Mouse (Mus musculus): ENCODE results near the gene Thoc5. TPM values are rescaled to one million over a fixed set of nuclear protein-coding genes. Genes with fewer than 3 reads are reported as not detected.

Thoc5 gene
- total RNA-seq, 2 experiments from 2014 or later: 37.0 to 41.2 TPM

DNA sequence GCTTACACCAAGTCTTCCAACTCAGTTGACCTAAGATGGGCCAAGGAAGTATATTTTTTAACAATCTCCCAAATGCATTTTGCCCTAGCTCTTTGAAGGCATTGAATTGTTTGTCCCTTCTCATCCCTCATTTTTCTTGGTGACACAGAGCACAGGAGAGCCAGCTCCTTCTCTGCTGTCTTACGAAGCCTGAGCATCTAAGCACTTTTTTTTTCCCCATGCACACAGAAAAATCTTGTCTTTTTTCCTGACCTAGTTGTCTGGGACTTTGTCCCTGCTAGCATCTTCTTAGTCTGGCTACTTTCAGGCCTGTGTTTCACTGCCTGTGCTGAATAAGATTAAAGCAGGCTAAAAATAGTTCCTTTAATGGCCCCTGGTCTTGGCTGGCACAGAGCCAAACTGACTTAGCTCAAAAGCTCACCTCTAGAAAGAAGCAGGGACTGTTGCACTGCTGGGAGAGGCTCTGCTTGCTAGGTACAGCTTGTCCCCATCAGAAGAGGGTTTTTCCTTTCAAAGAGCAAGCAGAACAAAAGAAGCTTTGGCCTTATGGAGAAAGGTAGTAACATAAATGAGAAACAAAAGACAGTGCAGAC is 36.0 kb downstream of the Thoc5 start:
- no peak for TF ChIP-seq CTCF (conservative IDR thresholded peaks at IDR 0.05)
- H3K27ac ChIP-seq: no peak overlapping the region
- H3K4me3 ChIP-seq: no peak overlapping the region
- DNase-seq (ENCODE audit: low spot score in 2 of 2): no peak

DNA sequence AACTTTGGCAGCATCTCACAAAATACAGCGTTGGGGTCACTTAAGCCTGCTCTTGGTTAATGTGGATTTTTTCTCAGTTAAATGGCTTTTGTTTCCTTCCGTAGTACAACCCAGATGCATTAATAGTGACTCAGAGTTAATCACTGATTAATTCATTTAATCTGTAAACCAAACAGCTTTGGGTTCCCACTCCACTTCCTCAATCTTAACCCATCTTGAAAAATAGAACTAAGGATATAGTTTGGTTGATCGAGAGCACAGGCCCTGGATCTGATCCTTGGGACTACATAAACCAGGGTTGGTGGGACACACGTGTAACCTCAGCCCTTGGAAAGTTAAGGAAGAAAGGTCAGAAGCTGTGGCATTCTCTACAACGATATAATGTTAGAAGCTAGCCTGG is 41.1 kb downstream of the Thoc5 start:
- Histone ChIP-seq H3K4me3 (no peak overlapping the region), H3K27ac (no peak overlapping the region)
- no peak for TF ChIP-seq CTCF (conservative IDR thresholded peaks at IDR 0.05)
- DNase-seq (ENCODE audit: low spot score in 2 of 2): no peak

DNA sequence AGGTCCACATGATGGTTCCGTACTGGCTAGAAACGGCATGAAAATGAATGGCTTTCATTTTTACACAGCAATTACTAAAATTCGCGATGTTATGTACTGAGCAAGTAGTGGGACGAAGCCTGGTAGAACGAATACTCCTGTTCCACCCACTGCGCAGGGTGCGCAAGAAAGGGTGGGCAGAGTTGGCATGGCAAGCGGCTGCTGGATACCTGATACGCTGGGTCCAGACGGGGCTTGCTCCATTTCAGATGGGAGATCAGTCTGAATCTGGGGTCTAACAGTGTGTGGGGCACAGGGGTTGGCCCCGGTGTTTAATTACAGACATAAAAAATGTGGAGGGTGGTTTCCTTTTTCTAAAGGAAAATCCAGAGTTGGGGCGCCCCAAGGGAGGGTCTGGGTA is 51.4 kb downstream of the Thoc5 start:
- Histone ChIP-seq H3K27ac (peak overlapping the region; percentile 93), H3K4me3 (peak overlapping the region; percentile 73)
- TF ChIP-seq CTCF (conservative IDR thresholded peaks at IDR 0.05): no peak
- no peak for DNase-seq (ENCODE audit: low spot score in 2 of 2)

DNA sequence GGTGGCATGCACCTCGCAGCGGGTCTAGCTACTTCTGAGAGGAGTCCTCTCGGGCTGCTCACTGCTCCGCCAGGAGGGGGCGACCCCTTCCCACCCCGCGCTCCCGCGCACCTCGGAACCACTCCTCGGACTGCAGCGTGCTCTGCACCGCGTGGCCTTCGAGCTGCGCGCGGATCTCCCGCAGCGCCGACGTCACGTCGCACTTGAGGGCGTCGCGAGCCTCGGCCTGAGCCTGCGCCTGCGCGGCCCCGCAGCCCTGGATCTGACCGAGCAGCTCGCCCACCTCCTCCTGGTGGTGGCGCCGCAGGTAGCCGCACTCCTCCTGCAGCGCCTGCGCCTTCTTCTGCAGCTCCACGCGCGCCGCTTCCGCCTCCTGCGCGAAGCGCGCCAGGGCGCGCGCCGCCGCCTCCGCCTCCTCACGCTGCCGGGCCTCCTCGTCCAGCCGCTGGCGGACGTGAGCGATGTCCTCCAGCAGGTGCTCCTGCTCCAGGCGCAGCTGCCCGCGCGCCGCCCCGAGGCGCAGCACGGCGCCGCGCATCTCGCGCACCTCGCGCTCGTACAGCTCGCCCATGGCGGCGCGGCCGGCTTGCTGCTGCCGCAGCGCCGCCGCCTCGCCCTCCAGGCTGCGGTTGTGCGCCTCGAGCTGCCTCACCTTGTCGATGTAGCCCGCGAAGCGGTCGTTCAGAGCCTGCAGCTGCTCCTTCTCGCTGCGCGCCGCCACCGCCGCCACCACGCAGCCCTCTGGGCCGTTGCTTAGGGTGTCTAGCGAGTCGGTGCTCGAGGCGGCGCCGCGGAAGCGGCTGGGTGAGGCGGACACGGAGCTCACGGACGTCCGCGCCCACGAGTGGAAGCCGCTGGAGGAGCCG is 52.1 kb downstream of the Thoc5 start:
- Histone ChIP-seq H3K4me3 (peak overlapping the region; percentile 73), H3K27ac (peak overlapping the region; percentile 93)
- peak; percentile 77 to 89 for DNase-seq (ENCODE audit: low spot score in 2 of 2)
- TF ChIP-seq CTCF (conservative IDR thresholded peaks at IDR 0.05): peak; percentile 57

DNA sequence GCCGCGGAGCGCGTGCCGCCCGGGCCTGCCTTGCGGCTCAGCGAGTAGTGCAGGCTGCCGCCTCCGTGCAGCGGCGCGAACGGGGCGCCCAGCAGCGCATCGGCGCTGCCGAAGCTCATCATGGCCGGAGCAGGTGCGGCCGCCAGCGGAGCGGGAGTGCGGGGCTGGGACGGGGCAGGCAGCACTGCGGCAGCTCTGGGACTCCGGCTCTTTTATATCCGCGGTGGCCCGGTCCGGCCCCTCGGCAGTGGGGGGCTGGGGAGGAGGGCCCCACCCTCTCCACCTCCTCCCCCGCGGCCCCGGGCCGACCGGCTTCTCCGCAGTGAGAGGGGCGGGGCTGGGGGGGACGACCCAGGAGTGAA is 52.7 kb downstream of the Thoc5 start, which contains the start of gene Nefh:
Gene Nefh (minus strand): TSS at position 252 of the 362 bp plus-strand sequence.
- DNase-seq (ENCODE audit: low spot score in 2 of 2): peak in 1 of 2 experiments; percentile 35
- TF ChIP-seq CTCF (conservative IDR thresholded peaks at IDR 0.05): no peak
- Histone ChIP-seq H3K4me3 (peak within 1 kb of the TSS; percentile 73), H3K27ac (peak within 1 kb of the TSS; percentile 93)

DNA sequence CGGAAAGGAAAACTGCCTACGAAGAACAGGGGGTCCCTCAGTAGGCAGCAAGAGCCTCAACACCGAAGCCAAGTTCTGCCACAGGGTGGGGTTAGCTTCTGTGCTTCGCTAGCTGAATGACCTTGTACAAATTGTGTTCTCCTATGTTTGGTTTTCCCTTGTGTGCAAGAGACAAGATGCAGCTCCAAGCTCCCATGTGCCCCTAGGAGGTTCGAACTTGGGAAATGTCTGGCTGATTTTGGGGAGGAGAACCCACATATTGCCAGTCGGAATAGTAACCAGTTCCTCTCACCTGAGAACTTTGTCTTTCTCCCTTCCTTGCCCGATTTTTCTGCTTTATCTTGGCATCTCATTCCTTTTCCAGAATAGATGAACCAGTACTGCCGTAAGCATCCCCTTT is 53.7 kb downstream of the Thoc5 start:
- TF ChIP-seq CTCF (conservative IDR thresholded peaks at IDR 0.05): no peak
- Histone ChIP-seq H3K4me3 (peak overlapping the region; percentile 73), H3K27ac (peak overlapping the region; percentile 93)
- DNase-seq (ENCODE audit: low spot score in 2 of 2): no peak

DNA sequence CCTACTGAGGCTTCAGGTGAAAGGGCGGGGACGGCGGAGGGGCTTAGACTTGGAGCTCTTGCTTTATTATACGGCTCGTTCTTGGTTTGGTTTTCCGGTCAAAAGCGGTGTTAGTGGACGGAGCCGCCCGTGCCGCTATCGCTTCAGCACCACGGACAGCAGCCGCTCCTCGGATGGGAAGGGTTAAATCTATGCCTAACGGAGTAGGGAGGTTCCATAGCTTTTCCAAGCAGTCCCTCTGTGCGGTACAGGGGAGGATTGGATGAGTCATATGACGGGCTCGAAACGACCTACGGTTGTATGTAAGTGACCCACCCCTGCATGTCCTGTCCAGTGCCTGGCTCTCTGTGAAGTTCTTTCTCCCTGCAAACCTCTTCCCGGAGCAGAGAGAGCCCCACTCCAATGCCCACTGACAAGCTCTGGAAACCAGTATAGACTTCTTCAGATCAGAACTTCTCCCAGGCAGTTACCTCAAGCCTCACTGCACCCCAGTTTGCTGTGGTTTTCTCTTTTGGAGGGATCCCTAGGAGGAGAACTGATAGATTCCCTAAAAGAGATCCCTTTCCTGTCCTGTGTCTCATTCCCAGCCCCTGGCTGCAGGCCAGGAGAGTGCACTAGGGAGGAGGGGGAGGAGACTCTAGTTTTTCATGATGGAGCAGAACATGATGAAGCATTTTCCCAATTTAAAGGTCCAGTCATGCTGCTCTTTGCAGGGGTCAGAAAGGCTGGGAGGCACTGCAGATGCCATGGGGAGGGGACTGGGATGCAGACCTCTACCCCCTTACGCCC is 54.3 kb downstream of the Thoc5 start:
- peak; percentile 7; the same call in 1 of the 2 replicates for TF ChIP-seq CTCF (conservative IDR thresholded peaks at IDR 0.05)
- peak overlapping the region; percentile 73 for H3K4me3 ChIP-seq
- H3K27ac ChIP-seq: peak overlapping the region; percentile 93
- DNase-seq (ENCODE audit: low spot score in 2 of 2): no peak

DNA sequence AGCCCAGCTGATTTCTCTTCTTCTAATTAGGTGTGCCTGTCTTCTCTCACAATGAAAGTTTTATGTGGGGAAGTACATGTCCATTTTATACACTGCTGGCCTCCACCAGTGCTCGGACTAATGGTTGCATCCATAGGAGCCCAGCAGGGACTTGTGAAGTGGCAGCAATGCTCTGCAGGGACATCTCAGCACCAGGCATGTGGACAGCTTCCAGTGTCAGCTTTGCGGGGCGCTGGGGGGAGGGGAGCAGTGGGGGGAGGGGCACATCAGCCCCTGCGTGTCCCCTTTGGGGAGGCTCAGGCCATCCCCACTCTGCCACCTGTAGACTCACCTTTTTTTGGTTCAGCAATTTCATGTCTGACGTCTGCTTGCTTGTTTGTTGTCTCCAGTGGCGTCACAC is 58.3 kb downstream of the Thoc5 start:
- DNase-seq (ENCODE audit: low spot score in 2 of 2): no peak
- TF ChIP-seq CTCF (conservative IDR thresholded peaks at IDR 0.05): no peak
- H3K4me3 ChIP-seq: no peak overlapping the region

DNA sequence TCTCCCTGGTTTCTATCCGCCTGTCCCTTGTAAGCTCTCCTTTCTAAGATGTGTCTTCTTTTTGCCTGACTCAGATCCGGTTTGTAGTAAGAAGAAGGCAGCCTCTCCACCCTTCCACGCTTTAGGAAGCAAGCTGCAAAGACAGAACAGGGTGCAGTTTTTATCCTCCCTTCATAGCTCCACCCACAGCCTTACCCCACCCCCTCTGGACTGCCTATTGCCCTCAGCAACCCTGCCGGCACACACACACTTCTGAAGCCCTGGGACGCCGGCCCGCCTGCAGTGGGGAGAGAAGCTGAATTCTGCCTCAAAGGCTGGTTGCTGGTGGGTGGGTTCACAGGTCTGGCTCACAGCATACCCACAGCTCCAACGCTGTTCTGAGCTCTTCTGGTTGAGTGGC is 58.8 kb downstream of the Thoc5 start:
- no peak for DNase-seq (ENCODE audit: low spot score in 2 of 2)
- no peak overlapping the region; the same call in 1 of the 2 replicates for H3K27ac ChIP-seq
- H3K4me3 ChIP-seq: no peak overlapping the region
- no peak for TF ChIP-seq CTCF (conservative IDR thresholded peaks at IDR 0.05)

More for the DNA sequence above, 58.3 kb downstream of the Thoc5 start:
- no peak overlapping the region for H3K27ac ChIP-seq

DNA sequence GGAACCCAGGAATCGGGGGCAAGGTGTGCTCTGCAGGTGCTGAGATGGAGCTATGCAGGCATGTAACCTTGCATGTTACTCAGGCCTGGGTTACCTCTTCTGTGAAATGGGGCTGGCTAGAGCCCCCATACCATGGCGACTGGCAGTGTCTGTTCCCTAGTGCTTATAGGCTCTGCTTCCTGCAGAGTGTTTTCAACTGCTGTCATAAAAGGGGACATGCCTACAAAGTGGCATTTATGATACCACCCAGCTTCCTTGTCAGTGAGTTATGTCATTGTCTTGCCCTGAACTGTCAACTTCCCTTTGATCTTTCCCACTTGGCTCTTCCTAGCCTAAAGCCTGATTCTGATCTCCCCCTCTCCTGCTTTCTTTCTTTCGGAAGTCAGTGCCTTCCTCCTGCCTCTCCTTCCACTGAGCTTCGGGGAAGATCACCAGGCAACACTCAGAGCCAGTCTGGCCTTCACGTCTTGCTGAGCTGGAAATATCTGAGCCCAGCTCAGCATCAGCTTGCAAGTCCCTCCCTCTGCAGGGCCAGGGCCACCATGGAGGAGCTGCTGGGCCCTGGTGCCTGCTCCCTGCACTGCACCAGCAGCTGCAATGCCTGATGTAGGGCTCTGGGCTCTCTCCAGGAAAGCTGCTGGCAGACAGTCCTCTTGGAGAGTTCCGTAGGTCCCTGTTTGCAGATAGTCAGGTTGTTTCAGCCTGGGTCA is 68.1 kb downstream of the Thoc5 start:
- TF ChIP-seq CTCF (conservative IDR thresholded peaks at IDR 0.05): no peak
- no peak overlapping the region for H3K27ac ChIP-seq
- no peak overlapping the region for H3K4me3 ChIP-seq
- no peak for DNase-seq (ENCODE audit: low spot score in 2 of 2)

DNA sequence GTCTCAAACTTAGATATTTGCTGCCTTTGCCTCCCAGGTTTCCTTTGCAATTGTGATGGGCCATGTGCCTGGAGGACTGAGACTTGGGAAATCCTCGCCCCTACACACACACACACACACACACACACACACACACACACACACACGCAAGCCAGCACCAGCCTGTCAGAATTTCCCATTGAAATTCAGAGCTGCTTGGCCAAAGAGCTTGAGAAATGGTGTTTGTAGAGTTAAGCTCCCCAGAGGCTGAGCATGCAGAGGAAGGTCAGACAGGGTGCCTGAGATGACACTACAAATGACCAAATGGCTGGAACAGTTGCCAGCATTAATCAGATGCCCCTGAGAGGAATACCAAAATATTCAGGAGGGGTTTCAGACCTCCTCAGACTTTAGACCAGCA is 71.2 kb downstream of the Thoc5 start:
- TF ChIP-seq CTCF (conservative IDR thresholded peaks at IDR 0.05): no peak
- H3K4me3 ChIP-seq: no peak overlapping the region

DNA sequence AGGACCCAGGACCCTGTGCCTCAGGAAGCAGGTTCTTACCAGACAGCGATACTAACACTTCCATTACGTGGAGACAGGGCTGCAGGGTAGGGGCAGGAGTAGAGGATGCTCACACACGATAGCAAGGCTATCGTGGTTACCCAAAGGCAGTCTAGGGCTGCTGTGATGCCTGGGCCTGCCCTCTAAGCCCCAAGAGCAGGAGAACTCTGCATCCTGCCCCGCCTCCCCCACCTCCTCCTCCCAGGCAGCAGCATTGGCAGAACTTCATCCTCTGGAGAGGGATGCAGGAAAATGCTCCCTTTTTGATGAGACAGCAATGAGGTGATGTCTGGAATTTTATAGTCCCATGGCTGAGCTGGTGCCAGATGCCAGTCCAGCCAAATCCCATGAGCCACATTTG is 71.8 kb downstream of the Thoc5 start:
- no peak overlapping the region for H3K27ac ChIP-seq
- TF ChIP-seq CTCF (conservative IDR thresholded peaks at IDR 0.05): no peak
- H3K4me3 ChIP-seq: no peak overlapping the region
- no peak for DNase-seq (ENCODE audit: low spot score in 2 of 2)

More for the DNA sequence above, 71.2 kb downstream of the Thoc5 start:
- H3K27ac ChIP-seq: no peak overlapping the region
- no peak for DNase-seq (ENCODE audit: low spot score in 2 of 2)
